Mouse (Mus musculus) spleen, adult 2 months (tissue): ENCODE results near the gene Ppp2r5e. TPM values are rescaled to one million over a fixed set of nuclear protein-coding genes. Genes with fewer than 3 reads are reported as not detected.

ENCODE experiments used
- DNase-seq, 2 experiments: peaks; one replicate each; pipeline versions ENCODE4 v3.0.0 to v3.0.0-alpha.2; 2012 to 2021; ENCODE audit warnings: low spot score in 2 of 2, low read depth in 1 of 2
- H3K27ac ChIP-seq: fragments of 200-500 bp; 2 replicates; pipeline ENCODE4 v1.5.1; 2012; ENCODE audit warnings: low read length, inconsistent platforms; ENCODE audit not compliant: insufficient read depth
- H3K27me3 ChIP-seq: fragments of 200-500 bp; 2 replicates; pipeline ENCODE4 v1.6.1; 2012; ENCODE audit warnings: mild to moderate bottlenecking, moderate library complexity, low read length, inconsistent platforms; ENCODE audit not compliant: control insufficient read depth, insufficient read depth
- H3K36me3 ChIP-seq: fragments of 200-500 bp; 2 replicates; pipeline ENCODE4 v1.6.1; 2012; ENCODE audit warnings: mild to moderate bottlenecking, low read length, inconsistent platforms; ENCODE audit not compliant: control insufficient read depth, insufficient read depth
- H3K4me1 ChIP-seq: fragments of 200-500 bp; 2 replicates; pipeline ENCODE4 v1.6.1; 2011; ENCODE audit warnings: inconsistent platforms; ENCODE audit not compliant: control insufficient read depth, insufficient read depth, insufficient read length
- H3K4me3 ChIP-seq: fragments of 200-500 bp; 2 replicates; pipeline ENCODE4 v1.5.1; 2011; ENCODE audit warnings: mild to moderate bottlenecking, inconsistent platforms; ENCODE audit not compliant: insufficient read depth, insufficient read length; ENCODE audit errors: extremely low read depth
- CTCF ChIP-seq: fragments of 200-500 bp; IDR thresholded peaks from 2 replicates; pipeline ENCODE4 v1.5.1; 2011; ENCODE audit warnings: mild to moderate bottlenecking, inconsistent platforms; ENCODE audit not compliant: insufficient read depth, insufficient read length, insufficient replicate concordance; ENCODE audit errors: extremely low read depth
- POLR2A ChIP-seq: fragments of 200-500 bp; IDR thresholded peaks from 2 replicates; pipeline ENCODE4 v1.6.1; 2011; ENCODE audit warnings: low read depth, low read length, inconsistent platforms
- WGBS: fragments of 180-500 bp; shearing (Covaris S2); methylation state at CpG from one replicate; pipeline ENCODE4 v1.1.7; 2018; 5-methylcytosine and 5-hydroxymethylcytosine counted together
- polyA plus RNA-seq: library from polyadenylated mRNA; depleted of rRNA; stranded (reverse); fragments of >200 nt; gene quantifications from 2 replicates; pipeline ENCODE4 v1.2.3, GENCODE M21; 2012

The Ppp2r5e gene
- polyA plus RNA-seq, 1 experiment = 10.5 TPM

- H3K27me3 ChIP-seq = no peaks in the 10 kb centered on the region
- DNase-seq = no peak
- H3K27ac ChIP-seq = 0 out of 2 replicates have a peak overlapping the region, but pooled peaks have one; percentile 4
- WGBS = 67% methylated on average over 7 of the region's 7 CpGs
- no peak overlapping the region for H3K4me3 ChIP-seq
- no peaks in the 10 kb centered on the region for H3K36me3 ChIP-seq
- H3K4me1 ChIP-seq = peaks cover 8% of the 10 kb centered on the region; the same call in 1 of the 2 replicates
- no peak for TF ChIP-seq CTCF
- TF ChIP-seq POLR2A = no peak
Measured at GRCm38 (mm10) chr12:75528857-75529808, 66.9 kb downstream of the Ppp2r5e start.

DNA sequence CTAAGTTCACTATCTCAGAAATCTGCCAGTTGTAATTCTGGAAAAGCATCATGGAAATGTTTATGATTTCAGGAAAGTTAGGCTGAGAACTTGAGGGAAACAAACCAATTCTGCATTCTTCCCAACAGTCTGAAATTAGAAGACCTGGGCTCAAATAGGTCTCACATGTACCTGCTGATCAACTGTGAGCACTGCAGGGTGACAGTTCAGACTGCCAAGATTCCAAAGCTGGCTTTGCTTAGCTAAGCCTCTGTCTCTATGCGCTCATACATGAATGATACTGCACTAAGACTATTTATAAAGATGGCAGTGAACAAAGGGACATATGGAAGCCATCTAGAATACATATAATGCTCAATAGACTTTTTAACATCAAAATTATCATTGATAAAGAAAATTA is 67.7 kb downstream of the Ppp2r5e start:
- no peak for DNase-seq
- H3K27me3 ChIP-seq = no peaks in the 10 kb centered on the region
- no peak overlapping the region for H3K4me3 ChIP-seq
- no peak for TF ChIP-seq POLR2A
- peaks cover 8% of the 10 kb centered on the region; the same call in 1 of the 2 replicates for H3K4me1 ChIP-seq
- H3K36me3 ChIP-seq = no peaks in the 10 kb centered on the region
- WGBS = 96% methylated on average over 1 of the region's 1 CpGs
- H3K27ac ChIP-seq = no peak overlapping the region

GRCm38 (mm10) chr12:75524199-75524598 is 71.8 kb downstream of the Ppp2r5e start:
- Histone ChIP-seq H3K4me1 (peaks cover 9% of the 10 kb centered on the region; the same call in 1 of the 2 replicates), H3K27me3 (no peaks in the 10 kb centered on the region), H3K36me3 (no peaks in the 10 kb centered on the region), H3K4me3 (no peak overlapping the region), H3K27ac (no peak overlapping the region)
- DNase-seq = no peak
- TF ChIP-seq POLR2A = no peak
- no peak for TF ChIP-seq CTCF
- WGBS = 83% methylated on average over 3 of the region's 3 CpGs

- 84% methylated on average over 2 of the region's 2 CpGs for WGBS
- no peak for DNase-seq
- TF ChIP-seq POLR2A (no peak), CTCF (no peak)
Measured at GRCm38 (mm10) chr12:75522931-75523330, 73.1 kb downstream of the Ppp2r5e start.

DNA sequence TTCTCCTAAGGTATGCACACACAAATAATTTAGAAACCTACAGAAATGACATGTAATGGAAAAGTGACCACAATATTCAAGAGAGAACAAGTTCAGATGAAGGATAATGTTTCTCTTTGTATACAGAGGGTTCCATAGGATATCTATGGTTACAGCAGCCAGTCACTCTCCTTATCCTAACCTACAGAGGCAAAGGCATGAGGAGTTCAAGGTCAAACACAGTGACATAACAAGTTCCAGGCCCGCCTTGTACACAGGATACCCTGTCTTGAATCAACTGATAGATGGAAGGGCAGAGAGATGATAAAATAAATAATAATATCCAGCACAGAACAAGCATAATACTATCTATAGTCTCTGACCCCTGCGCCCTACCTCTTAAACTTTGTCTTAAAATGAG is 73.7 kb downstream of the Ppp2r5e start:
- Histone ChIP-seq H3K27me3 (no peaks in the 10 kb centered on the region), H3K4me1 (peaks cover 5% of the 10 kb centered on the region; the same call in 1 of the 2 replicates), H3K4me3 (no peak overlapping the region), H3K27ac (no peak overlapping the region), H3K36me3 (no peaks in the 10 kb centered on the region)
- DNase-seq = no peak
- TF ChIP-seq CTCF (no peak), POLR2A (no peak)
- WGBS = 86% methylated on average over 2 of the region's 2 CpGs

More at GRCm38 (mm10) chr12:75522931-75523330, 73.1 kb downstream of the Ppp2r5e start:
- Histone ChIP-seq H3K27ac (no peak overlapping the region), H3K27me3 (no peaks in the 10 kb centered on the region), H3K4me3 (no peak overlapping the region), H3K36me3 (no peaks in the 10 kb centered on the region), H3K4me1 (peaks cover 5% of the 10 kb centered on the region; the same call in 1 of the 2 replicates)

DNA sequence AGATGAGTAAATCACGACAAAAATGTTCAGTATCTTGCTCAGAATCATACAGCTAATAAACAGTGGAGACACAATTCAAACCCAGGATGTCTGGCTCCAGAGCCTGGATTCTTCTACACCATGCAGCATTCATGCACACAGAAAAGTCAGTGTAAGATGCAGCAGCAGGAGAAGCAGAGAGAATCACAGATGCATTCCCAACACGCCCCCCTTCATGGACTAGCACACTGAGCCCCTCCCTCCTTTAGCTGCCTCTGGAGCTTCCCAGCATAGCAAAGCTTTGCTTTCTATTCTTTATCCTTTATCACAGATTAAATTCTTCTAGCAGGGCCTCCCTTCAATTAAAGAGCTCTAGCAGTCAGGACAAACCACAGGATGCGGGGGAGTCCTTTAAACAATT is 75.7 kb downstream of the Ppp2r5e start:
- Histone ChIP-seq H3K4me1 (peaks cover 5% of the 10 kb centered on the region; the same call in 1 of the 2 replicates), H3K27ac (no peak overlapping the region), H3K36me3 (no peaks in the 10 kb centered on the region), H3K27me3 (no peaks in the 10 kb centered on the region), H3K4me3 (no peak overlapping the region)
- DNase-seq = no peak
- WGBS = 79% methylated on average over 3 of the region's 3 CpGs
- no peak for TF ChIP-seq CTCF
- no peak for TF ChIP-seq POLR2A

- Histone ChIP-seq H3K27ac (no peak overlapping the region), H3K36me3 (peaks cover 1% of the 10 kb centered on the region; the same call in 1 of the 2 replicates), H3K4me1 (peaks cover 5% of the 10 kb centered on the region; the same call in 1 of the 2 replicates), H3K27me3 (no peaks in the 10 kb centered on the region), H3K4me3 (no peak overlapping the region)
- 89% methylated on average over 10 of the region's 10 CpGs for WGBS
- TF ChIP-seq CTCF = no peak
- no peak for TF ChIP-seq POLR2A
- no peak for DNase-seq
Measured at GRCm38 (mm10) chr12:75519181-75519940, 76.7 kb downstream of the Ppp2r5e start.
